Mouse (Mus musculus) thymus, adult 18-20 months (tissue): ENCODE measurements around the gene Hbs1l.

Source experiments
- DNase-seq, 2 experiments: peaks; one replicate each; pipeline ENCODE4 v3.0.0; 2022; ENCODE audit warnings: mixed read lengths in 2 of 2

Gene Hbs1l

DNA sequence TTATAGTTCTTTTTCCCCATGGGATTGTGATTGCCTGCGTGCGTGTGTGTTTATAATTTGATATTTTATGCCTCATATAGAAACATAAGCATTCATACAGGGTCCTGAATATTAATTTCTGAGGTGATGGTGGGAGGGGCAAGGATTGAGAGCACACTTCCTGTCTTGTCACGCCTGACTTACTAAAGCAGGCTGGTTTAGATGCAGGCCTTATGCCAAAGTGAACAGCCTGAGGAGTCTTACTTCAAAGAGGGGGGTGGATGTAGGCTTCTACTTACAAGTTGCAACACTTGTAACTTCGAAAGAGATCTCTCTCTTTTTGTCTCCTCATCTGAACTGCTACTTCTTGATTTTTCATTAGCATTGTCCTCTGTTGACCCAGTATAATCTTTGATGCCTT is 18.0 kb downstream of the Hbs1l start:
- no peak for DNase-seq

DNA sequence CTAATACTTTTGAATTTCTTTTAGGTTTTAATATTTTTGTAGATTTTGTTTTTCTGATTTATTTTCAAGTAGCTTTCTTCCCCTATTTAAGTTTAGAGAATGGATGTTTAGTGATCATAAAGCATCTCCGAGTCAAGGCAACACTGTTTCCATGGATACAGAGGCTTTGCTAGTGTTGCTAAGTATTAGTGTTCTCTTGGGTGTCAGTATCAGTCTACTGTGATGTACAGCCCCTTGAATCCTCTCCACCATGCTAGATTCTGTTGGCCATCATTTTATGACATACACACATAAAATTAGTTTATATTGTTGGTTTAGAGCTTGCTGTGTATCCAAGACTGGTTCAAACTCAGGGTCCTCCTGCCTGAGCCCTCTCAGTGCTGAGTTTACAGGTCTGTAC is 20.3 kb downstream of the Hbs1l start:
- DNase-seq: no peak

DNA sequence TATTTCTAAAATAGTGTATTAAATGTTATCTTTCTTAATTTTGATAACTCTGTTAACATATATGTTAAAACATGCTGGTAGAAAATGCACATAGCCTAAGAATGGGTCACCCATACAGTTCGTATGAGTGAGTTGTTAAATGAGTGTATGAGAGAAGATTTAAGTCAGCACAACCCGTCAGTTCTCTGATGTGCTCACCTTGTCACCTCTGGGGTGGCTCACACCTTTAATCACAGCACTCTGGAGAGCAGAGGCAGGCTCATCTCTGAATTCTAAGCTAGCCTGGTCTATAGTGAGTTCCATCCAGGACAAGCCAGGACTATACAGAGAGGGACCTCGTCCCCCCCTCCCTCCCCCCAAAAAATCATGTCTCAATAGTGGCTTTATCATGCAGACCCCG is 22.5 kb downstream of the Hbs1l start:
- DNase-seq: no peak

DNA sequence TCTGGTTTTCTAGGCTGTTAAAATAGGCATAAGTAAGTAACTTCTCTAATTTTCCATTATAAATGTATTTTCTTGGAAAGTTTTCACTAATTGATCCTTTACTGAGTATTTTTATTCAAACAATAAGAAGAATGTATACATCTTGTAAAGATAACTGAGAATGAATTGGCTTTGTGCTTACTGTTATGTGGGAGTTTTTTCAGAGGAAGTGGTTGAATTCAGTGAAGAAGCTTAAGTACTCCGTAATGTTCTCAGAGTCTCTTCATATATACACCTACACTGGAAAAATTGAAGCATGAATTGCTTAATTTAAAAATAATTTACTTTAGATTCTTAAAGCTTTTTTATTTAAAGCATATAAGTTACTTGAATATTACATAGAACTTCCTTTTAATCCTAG is 23.2 kb downstream of the Hbs1l start:
- no peak for DNase-seq

DNA sequence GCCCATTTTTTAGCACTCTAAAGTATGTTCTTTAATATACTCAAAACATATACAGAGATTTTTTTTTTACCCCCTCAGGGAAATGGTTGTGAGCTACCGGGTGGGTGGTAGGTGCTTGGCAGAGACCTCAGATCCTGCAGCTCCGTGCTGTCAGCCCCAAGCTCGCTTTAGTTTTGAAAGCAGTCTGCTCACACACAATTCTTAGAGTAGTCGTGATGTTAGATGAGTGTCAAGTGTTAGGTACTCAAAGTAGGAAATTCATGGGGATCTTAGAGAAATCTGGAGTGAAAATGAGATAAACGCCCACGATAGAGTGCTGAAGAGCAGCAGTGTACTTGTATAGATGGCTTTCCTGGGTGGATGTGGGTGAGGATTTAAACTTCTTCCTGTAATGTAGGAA is 24.8 kb downstream of the Hbs1l start:
- no peak for DNase-seq

DNA sequence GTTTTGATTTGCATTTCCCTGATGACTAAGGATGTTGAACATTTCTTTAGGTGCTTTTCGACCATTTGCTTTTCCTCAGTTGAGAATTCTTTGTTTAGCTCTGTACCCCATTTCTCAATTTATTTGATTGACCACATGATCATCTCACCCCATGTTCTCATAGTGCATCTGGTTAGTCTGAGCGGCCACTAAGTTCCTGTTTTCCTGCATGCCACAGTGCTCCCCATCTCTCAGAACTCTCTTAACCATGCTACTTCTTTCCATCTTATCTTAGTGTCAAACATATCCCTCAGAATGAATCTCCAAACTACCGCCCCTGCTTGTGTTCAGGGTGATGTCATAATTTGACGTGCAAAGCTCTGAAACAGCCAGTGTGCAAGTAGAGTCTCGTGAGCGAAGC is 30.6 kb downstream of the Hbs1l start:
- no peak for DNase-seq

DNA sequence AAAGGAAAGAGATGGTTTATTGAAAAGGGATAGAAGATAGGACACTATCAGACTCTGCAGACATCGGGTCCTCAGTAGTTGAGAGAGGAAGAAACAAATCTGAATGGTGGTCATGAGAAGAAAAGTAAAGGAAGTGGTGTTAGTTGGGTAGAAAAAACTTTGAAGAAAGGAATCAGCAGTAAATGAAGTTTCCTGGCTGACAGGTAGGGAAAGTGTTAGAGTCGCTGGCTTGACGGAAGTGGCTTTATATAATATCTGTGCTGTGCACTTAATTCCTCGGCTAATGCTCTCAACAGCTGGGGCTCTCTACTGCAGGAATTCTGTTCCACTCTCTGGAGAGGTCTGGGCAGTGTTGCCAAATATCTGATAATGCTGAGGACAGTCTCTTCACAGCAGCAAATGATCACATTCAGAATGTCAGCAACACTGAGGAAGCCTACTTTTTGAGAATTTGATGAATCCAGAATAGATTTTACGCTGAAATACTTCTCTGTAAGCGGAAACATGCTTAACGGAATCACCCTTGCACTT is 31.9 kb downstream of the Hbs1l start:
- DNase-seq: no peak

DNA sequence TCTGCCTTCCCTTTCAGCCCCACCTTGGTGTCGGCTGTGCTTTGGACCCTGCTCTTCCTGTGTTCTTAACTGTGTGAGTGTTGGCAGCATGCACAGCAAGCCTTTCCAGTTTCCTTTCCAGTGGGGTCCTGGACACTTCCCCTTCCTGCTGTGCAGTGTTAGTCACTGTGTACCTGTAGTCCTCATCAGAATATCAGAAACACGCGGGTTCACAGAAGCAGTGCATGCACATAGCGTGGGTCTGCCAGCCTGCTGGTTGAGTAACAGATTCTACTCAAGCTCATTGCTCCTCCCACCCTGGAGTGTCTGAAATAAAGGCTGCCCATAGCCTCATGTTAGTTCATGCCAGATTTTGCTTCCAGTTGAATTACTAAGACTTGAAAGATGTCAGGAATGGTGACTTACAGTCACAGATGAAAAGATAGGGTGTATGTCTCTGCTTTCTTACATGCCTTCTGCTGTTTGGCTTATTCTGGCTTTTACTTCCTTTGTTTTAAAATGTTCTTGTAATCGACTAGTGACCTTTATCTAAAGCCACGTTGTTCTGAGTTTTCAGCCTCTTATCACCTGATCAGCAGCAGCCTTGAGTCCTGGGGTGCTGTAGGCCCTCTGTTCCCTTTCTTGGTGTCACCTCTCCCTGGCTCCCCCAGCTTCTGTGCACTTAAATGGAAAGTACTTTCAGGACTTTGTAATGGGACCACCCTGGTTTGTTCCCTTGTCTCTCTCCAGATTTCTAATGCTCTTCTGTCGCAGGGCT is 38.7 kb downstream of the Hbs1l start:
- no peak for DNase-seq

DNA sequence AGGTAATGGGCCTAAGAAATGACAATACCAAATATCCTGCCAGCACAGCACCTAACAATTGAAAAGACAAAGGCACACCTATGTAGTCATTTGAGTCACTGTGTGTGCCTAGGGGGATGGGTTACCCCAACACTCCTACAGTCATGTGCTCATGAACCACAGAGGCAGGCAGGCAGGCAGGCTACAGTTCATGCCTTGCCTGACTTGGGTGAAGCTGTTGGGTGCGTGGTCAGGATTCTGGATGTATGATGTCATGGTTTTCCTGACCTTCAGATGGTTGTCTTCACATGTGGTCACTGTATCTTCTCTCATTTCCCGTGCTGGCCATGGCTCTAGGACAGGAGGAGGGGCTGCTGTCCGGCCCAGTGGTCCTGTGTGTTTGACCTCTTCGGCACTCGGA is 39.8 kb downstream of the Hbs1l start:
- DNase-seq: no peak

DNA sequence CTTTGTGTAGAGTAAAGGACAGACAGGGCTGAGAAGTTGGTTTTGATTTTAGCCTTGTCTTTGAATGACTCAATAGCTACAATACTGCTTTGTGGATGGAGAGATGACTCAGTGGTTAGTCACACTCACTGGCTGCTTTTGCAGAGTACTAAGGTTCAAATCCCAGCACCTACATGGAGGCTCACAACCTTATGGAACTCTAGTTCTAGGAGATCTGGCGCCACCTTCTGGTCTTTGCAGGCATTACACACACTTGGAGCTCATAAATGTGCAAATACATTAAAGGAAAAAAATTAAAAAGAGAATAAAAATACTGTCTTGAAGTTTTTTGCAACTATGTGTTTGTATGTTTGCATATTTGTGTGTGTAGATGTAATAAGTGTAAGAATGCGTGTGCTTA is 41.4 kb downstream of the Hbs1l start:
- peak; percentile 18 to 42 for DNase-seq

DNA sequence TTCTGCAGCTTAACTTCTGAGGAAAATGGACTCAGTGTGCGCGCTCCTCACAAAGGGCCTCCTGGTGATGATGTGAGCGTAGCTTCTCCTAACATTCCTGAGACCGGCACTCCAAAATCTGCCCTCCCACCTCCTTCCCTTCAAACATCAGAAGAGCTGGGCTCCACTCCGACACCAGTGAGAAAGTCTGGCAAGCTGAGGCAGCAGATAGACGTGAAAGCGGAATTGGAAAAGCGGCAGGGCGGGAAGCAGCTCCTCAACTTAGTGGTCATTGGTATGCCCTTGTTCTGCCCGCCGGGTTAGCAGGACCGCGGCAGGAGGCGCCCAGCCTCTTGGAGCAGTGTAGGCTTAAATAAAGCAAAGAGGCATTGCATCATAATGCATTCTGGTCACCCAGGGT is 45.9 kb downstream of the Hbs1l start:
- DNase-seq: no peak

DNA sequence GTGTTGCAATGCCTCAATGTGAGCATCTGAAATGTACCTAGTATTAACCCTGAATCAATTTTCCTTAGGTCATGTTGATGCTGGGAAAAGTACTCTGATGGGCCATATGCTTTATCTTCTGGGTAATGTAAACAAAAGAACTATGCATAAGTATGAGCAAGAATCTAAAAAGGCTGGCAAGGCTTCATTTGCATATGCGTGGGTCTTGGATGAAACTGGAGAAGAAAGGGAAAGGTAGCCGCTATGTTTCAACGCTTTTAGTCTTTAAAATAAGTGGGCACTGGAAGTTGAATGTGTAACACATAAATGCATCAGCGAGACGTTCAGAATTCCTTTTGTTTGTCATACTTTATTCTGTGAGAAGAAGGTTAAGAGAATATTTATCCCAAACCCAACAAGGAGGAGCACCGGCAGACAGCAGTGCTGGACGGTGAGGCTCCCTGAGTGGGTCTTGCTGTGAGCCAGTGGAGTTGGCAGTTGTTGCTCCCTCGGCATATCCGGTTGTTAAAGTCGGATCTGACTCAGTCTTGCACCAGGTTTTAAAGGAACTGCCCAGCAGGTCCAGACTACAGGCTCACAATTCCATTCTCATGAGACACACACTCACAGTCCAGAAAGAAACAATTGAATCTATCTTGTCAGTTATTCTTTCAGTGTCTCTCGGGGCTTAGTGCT is 46.7 kb downstream of the Hbs1l start:
- no peak for DNase-seq

DNA sequence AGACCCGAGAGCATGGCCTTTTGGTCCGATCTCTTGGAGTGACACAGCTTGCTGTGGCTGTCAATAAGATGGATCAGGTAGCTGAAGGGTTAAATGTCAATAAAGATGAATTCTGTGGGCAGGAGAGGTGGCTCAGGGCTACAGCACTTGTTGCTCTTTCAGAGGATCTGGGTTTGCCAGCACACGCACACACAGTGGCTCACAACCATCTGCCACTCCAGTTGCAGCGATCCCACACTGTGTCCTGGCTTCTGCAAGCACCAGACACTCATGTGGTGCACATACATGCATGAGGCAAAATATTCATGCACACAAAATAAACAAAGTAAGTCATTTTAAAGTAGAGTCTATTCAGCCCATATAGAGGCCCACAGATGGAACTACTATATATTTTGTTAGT is 51.6 kb downstream of the Hbs1l start:
- no peak for DNase-seq

DNA sequence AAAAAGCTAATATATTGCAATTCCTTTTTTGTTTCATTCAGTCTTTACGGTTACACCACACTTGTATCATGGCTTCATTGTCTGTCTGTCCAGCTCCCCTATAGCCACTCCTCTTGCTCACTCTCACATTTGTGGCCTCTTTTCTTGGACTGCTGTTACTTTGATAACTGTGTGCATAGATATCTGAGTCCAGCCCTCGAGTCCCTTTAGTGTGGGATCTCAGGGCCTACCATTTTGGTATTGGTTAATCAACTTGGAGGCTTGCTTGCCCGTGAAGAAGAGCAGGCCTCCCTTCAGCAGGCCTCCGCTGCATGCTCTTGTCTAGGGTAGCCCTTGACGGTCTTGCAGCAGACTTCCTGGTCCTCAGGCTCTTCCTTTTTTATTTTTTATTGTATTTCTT is 53.7 kb downstream of the Hbs1l start:
- DNase-seq: no peak

DNA sequence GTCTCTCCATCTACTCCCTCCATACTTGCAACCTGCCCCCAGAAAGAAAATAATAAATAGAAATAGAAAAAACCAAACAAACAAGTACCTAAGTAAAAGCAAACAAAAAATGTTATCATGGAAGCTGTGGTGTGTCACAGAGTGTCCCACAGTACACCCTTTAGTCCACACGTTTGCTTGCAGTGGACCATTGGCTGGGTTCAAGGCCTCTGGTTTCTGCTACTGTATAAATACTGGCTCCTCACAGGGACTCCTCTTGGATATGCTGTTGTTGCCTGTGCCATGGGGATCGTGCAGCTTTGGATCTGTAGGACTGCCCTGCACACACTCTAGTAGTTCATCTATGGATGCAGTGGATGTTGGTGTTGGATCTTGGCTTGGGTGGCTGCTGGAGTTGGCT is 54.2 kb downstream of the Hbs1l start:
- DNase-seq: no peak

DNA sequence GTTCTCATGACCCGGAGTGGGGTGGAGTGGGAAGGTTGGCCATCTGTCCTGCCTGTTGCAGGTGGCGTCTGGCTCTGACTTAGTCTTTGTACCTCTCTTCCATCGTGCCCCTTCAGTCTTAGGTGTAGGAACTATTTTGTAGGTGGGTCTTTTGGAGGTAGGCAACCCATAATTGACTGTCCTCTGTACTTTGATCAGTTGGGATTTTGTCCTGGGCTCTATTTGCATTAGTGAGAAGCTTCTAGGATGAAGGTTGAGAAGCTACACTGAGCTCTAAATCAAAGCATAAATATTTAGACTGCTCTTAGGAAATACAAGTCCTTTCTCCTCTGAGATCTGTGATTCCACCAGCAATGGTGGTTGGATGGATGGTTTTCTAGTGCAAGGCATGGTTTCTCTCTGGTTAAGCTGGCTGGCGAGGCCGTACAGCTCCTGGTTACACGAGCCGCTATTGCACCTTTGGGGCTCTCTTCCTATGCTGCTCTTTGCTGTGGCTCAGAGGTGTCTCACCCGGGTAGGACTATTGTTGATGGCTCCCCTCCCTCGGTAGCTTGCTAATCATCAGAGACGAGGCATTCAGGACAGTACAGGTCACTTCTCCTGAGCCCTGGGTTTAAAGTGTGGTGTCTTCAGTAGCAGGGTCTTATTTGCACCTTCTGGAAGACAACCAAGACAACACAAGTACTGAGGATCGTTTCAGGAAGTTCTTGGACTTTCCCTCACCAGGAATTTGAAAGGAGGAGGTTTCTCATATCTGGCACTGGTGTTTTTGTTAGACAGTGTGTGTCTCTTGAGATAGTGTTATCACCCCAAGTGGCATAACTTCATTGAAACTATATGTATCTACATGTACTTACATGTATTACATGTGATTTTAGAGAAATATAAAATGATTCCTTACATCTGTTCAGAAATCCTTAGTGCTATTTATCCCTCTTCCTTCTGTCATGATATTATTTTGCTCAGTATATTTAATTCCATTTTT is 55.0 kb downstream of the Hbs1l start:
- no peak for DNase-seq

DNA sequence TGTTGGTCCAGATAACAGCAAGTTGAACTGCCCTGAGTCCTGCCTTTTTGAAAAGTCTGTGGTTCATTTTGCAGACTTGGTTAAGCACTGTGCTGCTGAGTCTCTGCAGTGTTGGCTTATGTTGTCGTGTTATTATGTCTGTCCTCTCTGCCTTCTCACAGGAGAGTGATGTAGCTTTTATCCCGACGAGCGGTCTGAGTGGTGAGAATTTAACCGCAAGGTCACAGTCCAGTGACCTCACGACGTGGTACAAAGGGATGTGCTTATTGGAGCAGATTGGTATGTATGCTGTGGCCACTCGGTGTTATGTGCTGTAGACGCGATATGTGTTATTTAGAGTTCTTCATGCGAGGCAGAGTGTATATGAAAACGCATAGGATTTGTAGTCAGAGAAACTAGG is 56.0 kb downstream of the Hbs1l start:
- DNase-seq: no peak

DNA sequence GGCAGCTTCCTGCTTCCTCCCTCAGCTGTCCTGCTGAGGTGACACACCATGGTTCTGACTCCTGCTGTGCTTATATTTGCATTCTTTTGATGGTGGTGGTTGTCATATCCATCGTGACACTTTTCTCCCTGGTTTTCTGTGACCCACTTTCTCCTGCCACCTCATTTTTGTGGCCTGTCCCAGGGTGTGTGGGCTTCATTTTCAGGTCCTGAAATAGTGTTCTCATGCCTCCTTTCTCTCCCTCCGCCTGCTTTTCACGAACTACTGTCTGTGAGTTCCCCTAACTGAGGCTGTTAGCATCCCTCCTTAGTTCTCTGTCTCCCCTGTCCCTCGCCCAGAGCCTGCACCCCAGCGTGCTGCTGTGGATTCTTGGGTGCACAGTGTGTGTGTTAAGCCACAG is 58.1 kb downstream of the Hbs1l start:
- DNase-seq: no peak

DNA sequence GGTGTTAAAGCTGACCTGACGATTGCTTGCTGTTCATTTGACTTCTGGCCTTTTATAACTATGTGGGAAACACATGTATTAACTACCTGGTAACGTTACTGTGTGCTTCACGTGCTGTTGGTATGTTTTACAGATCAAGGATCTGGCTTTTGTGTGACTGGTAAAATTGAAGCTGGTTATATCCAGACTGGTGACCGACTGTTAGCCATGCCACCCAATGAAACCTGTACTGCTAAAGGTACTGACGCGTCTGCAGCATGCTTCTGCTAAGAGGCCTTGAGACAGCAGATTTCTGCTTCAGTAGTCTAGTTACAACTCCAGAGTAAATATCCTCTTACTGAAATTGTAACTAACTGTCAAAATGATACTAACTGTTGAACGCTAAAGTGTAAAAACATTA is 58.7 kb downstream of the Hbs1l start:
- DNase-seq: no peak

DNA sequence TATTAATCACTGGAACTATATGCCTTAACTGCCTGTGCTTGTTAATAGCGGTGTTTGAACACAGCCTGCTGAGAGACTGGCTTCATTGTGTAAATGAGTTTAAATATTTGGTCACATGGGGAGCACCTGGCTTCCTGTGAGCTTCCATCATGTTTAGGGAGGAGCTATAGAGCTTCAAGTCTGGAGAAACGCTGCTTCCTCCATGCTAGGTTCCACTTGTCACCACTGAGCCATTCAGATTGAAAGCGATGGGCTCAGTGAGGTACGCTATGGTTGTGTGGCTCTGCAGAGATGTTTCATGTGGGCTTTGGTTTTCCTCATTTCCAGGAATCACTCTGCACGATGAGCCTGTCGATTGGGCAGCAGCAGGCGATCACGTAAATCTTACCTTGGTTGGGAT is 62.2 kb downstream of the Hbs1l start:
- DNase-seq: no peak

DNA sequence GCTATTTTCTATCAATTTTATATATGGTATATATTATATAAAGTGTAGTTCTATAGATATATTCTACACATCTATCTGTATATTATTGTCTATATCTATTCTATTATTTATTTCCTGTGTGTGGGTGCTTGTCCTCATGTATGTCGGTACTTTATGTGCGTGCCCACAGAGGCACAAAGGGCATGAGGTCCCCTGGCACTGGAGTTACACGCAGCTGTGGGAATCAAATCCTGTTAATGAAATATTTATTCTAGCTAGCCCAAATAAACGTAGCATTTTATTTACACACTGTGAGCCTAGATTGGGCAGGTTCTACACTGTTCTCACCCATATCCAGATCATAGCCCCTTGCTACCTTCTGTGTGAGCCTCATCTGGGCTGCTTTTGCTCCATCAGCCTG is 63.3 kb downstream of the Hbs1l start:
- no peak for DNase-seq

DNA sequence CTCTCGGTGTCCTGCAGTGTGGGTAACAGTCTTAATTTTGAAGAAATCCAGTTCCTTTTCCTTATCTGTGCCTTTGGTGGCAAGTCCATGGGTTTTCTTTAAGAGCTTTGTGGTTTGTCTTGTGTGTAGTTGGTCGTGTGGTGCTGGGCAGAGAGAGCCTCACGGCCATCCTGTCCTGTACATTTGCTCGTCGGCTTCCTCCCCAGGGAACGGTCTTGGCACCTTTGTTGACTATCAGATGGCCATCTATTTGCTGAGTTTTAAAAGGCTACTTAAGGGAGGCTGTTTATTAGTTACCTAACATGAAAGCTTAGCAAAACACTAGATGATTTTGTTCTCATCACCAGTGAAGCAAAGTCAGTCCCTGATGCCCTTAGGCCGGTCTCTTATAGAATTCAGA is 66.1 kb downstream of the Hbs1l start:
- DNase-seq: no peak

DNA sequence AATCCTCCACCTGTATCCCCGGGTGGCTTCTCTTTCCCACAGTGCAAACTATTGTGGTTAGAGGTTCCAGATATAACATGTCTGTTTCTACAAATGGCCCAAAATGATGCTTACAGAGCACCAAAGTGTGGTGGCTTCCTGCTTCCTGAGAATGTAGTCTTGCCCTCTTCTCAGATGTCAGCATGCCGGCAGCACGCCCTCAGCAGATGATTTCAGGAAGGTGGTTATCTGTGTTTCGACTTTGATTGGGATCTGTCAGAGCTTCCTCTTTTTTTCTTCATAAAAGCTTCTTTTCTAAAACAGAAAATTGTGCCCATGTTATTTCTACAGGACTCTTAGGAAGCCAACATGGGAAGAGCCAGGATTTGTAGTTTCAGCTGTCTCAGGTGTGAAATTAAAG is 67.5 kb downstream of the Hbs1l start:
- DNase-seq: no peak
